Mouse (Mus musculus): ENCODE data around the gene Ly86.

Gene Ly86

DNA sequence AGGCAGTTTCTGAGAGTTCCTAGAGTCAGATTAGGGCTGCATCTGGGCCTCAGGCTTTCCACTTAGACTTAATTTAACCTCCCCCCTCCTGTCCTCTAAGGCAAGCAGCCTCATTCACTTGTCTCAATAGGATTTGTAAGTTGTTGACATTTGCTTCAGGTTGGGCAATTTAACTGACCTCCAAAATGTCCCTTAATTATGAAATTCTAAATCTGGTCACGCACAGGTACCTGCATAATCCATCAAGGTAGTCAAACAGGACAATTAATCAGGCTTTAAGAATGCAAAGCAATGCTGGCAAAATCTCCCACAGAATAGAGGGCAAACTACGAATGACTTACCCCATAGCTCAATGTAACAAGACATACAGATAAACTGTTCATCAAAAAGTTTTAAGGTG, 8.0 kb downstream of the Ly86 start:
- no peak for DNase-seq (ENCODE audit: low spot score)

DNA sequence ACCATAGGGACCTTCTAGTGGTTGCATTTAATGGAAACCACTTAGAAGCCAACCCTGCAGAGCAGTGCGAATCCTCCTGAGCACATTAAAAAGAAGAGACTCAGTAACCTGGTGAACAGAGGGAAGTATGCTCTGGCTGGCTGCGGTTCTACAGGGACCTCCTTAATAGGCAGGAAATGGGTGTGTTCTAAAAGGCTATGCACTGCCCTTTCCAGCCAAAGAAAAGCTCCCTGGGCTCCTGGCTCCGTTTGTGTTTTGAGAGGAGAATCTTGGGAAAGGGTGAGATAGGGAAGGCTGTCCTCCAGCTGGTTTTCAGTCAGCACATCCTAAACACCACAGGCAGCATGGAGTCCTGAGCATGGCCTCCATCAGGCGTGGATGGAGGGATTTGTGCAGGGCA, 8.9 kb downstream of the Ly86 start:
- DNase-seq (ENCODE audit: low spot score) = no peak

DNA sequence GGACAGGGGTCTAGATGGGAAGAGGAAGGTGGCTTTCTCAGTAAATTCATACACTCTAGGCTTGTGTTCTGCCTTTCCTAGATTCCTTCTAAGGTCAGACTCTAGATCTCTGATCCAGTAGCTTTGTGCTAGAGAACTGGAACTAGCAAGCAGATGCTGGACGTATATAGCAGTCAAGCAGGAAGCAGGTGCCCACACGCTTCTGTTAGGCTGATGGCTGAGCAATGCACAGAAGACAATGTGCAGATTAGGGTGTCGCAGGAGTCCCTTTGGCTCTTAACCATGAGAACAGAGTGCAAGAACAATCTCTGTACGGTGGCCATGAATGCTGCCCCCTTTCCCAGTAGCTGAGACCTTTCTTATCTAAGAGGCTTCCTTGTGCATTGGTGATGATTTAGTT, 9.4 kb downstream of the Ly86 start:
- DNase-seq (ENCODE audit: low spot score) = no peak

DNA sequence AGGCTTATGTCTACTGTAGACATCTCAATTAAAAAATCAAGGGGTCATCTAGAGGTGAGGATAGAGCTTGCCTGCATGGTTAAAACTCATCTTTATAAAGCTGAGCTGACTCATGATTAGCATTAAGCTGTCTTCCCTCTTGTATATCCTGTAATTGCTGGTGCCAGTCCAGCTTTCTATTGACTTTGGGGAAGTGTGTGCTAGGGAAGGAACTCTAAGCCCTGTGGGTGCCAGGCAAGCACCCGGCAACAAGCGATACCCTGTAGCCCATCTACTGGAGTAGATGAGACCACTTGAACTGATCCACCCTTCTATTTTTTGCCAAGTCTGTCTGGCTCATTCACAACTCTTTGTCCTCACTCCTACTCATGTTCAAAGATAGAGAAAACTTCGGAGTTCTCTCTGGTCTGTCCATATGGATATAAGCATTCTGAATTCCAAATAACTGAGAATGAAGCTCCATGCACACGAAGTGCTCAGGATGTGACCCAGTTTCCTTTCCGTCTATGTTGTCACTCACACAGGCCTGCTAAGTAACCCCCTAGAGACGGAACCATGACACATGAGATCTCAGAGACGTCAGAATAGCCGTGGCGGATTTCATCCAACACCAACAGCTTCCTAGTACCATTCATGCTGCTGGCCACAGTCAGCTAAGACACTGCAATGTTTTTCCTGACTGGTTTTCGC, 10.8 kb downstream of the Ly86 start:
- DNase-seq (ENCODE audit: low spot score) = no peak

DNA sequence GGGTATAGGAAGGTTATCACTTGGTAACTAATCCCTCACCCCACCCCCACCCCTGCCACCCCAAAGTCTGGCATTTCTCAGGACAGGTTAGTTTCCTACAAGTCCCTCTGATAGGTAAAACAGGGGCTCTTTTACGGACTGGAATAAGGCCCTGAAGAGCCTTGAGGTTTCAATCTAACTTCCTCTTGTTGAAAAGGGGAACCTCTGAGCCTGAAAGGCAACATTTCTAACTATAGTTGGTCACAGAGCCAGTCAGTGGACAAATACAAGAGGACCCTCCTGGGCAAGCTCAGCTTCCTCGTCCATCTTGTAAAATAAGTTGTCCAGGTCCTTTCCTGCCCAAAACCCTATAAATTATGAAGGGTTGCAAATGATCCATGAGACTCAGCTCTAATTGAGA, 11.5 kb downstream of the Ly86 start:
- DNase-seq (ENCODE audit: low spot score) = no peak

DNA sequence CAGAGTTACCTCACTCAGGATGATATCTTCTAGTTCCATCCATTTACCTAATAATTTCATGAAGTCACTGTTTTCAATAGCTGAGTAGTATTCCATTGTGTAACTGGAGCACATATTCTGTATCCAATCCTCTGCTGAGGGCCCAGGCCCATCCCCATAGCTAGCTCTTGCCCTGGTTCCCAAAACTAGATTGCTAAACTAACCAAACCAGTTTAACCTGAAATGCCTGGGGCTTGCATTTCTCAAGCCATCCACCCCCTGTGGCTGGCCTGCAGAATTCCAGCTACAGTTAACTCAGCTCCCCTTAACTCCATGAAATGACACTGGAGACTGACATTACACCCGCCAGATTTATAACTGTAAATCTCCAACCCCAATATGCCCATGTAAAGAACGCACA, 13.1 kb downstream of the Ly86 start:
- no peak for DNase-seq (ENCODE audit: low spot score)

DNA sequence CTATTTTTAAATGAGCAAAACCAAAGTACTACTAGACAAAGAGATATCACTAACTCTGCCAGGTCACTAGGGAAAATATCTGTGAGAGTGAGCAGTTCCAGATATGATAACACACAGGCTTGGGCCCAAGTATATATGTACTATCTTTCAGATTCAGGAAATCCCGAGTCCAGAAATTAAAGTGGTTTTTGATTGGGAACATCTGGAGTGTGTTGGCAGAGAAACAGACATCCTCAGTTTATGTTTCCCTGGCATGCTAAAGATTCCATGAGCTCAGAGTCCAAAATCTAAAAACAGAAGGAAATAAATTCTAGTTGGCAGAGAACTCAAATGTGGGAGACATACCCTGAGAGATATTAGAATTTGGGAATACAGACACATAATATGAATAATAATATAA, 16.2 kb downstream of the Ly86 start:
- no peak for DNase-seq (ENCODE audit: low spot score)

DNA sequence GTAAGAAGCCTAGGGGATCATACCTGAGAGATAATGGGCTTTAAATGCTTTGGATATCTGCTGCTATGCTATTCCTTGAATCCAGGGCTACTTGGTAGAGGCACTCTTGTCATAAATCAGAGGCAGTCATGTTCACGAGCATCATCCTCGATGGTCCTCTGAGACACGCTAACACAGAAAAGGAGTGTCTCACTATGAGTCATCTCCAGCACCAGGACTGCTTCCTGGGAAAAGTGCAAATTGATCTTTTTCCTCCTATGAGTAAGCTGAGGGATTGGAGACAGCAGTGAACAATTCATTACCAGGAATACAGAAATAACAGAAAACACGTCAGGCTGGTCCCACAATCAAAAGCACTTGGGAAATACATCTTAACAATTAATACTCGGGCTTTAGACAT, 19.3 kb downstream of the Ly86 start:
- no peak for DNase-seq (ENCODE audit: low spot score)

DNA sequence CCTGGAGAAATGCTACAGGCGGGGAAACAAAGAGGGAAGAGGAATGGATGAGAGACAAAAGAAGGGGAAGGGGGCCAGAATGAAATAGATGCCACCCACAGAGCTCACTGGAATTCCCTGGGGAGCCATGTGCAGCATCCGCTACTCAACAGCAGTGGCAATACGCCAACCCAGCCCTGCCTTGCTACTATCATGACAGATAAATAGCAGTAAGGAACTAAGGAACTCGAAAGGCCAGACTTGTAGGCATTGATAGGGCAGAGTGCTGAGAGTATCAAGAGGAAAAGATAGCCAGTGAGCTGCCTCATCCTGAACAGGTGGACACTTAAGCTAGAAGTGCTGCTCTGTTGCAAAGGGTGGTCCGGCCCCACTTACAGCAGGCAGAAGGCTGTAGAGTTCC, 31.4 kb downstream of the Ly86 start:
- DNase-seq (ENCODE audit: low spot score) = no peak

DNA sequence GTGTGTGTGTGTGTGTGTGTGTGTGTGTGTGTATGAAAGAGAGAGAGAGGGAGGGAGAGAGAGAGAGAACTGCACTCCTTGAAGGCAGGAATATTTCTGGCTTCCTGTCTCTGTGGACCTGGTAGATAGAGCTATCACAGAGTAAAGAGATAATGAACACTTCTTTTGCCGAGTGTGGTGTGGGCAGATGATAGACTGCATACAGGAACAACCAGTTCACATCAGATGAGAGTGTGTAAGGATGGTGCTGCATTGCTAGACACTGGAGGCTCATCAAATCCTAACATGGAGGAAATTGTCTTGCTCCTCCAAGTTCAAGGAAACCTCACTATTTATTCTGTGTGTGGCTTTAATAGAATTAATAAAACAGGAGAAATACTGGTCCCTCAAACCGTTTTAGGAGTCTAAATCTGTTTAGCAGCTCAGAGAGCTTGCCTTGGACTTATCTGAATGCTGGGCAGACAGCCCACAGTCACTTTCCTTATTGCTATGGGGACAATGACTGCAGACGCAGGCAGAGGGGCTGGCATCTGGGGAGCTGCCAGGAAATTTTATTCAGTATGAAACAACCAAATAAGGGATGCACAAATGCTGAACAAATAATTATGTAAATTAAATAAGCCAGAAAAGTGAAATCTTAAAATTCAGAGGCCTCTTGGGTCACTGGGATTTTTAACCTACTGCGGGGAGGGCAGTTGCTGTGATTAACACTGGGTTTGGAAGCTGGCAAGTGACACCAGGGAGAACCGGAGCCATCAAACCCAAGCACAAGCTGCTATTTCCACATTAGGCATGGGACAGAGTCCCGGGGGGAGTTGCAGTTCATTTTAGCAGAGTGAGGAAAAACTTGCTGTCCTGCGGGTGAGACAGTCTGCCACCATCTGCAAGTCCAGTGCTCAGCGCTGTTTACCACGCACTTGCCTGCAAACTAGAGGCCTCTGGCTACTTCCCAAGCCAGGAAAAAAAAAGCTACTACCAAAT, 43.5 kb downstream of the Ly86 start:
- no peak for DNase-seq (ENCODE audit: low spot score)

DNA sequence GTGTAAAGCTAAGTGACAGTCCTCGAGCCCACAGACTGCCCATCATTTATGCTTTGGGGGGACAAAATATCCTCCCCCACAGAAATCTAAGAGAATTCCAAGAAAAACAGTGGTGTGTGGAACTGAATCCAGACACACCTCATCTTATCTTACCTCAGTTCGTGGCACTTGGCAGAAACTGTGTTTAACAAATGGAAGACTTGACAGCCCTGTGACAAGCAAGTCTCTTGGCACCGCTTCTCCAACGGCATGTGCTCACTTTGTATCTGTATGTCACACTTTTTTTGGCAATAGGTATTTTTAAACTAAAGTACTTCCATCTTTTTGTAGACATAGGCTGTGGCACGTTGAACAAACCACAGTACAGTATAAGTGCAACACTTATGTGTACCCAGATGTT, 44.3 kb downstream of the Ly86 start:
- no peak for DNase-seq (ENCODE audit: low spot score)

DNA sequence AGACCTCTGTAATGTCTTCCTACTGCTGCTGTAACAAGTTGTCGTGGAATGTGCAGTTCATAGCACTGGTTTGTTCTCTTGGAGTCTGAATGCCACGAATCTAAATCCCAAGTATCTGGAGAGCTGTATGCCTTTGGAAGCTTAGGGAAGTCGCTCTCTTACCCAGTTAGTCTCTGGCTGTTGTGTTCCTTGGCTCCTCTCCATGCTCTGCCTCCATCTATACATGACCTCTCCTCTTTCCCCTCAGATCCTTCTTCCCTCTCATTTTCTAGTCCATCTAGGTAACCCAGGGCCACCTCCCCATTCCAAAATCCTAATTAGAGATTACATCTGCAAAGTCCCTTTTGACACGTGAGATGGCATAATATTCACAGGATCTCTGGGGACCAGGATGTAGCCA, 53.8 kb downstream of the Ly86 start:
- DNase-seq (ENCODE audit: low spot score) = no peak

DNA sequence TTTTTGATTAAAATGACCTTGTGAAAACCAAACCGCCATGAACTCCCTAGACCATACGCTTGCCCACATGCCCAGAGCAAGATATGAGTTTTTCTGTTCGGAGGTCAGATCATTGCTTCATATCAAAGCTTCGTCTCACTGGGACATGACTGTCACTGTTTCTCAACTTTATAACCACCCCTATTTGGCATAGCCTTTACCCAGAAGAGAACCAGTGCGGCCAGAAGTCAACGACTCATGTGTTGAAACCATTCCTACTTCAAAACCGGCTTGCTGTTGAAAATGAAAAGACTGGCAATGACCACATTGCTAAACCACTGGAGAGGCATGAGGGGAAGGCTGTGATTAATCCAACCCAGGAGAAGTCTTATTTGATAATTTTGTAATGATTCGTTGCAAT, 54.3 kb downstream of the Ly86 start:
- DNase-seq (ENCODE audit: low spot score) = no peak

DNA sequence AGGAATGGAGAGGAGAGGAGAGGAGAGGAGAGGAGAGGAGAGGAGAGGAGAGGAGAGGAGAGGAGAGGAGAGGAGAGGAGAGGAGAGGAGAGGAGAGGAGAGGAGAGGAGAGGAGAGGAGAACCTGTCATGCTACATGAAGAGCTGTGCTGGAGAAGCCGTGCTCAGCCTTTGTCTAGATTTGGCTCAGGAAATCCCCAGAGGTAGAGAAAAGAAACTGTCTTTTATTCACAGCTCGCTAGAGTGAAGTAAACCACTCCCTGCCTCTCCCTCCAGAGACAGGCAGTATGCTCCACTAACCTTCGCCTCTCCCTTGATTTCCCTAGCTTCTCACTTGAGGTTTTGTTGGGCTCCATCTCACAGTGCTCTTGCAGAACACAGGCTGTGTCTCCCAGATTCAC, 57.4 kb downstream of the Ly86 start:
- DNase-seq (ENCODE audit: low spot score) = no peak

DNA sequence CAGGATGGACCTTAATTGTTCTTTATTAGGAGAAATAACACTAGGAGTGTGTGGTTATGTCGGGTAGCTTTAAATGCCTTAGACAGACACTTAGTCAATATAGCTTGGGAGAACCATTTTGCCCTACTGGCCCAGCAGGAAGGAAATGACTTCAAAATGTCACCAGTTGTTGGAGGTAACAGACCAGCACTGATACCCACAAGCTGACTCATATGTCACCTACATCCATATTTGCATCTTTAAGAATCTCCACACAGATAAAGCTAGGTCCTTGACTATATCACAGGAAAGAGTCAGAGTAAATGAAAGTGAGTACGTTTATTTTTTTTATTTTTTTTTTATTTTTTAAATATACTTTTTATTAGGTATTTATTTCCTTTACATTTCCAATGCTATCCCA, 58.7 kb downstream of the Ly86 start:
- no peak for DNase-seq (ENCODE audit: low spot score)

DNA sequence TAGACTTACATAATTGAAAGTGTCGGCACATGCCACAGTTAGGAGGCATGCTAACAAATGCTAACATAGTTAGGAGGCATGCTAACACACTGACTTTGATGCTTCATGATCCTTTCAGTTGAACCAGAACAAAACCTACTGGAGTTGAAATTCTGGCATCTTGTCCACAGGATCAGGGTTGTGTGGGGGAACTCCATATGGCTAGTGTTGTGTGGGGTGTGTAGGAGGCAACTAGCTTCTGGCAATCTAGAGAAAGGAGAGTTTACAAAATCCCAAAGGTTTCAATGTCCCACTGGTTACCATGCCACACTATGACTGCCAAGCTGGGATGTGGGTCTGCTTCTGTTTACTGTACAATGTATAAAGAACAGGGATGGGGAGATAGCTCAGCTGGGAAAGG, 70.7 kb downstream of the Ly86 start:
- peak; percentile 25 for DNase-seq (ENCODE audit: low spot score)

DNA sequence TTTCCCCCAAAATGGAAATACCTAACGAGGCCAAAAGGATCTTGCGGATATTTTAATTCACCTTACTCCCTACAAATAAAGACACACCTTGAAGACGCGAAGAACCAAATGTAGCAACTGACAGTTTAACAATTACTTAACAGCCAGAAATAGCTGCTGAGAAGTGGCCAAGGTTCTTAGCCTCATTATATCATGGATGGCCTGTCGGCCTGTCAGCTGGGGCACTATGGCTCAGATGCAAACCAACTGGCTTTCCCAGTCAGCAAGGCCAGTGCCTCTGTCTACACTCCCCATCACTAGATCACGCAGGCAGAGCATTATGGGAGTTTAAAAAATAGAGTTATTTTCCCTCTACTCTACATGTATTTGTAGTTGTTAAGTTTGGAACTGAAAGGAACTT, 78.4 kb downstream of the Ly86 start:
- no peak for DNase-seq (ENCODE audit: low spot score)

DNA sequence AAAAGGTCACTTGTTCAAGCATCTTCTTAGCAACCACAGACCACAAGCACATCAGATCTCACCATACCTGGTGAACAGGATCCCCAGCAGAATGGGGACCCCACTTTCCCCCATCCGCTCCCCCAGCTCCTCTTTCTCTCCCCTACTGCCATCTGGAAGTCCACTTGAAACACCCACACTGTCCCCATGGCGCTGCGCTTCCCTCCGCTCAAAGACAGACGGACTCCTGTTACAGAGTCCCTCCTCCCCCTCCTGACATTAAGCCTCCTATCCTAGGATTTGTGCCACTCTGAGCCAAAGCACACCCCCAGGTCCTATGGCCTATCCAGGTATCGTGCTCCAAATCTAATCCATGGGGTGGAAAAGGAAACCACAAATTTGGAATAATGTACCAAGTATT, 79.9 kb downstream of the Ly86 start:
- DNase-seq (ENCODE audit: low spot score) = peak; percentile 16

DNA sequence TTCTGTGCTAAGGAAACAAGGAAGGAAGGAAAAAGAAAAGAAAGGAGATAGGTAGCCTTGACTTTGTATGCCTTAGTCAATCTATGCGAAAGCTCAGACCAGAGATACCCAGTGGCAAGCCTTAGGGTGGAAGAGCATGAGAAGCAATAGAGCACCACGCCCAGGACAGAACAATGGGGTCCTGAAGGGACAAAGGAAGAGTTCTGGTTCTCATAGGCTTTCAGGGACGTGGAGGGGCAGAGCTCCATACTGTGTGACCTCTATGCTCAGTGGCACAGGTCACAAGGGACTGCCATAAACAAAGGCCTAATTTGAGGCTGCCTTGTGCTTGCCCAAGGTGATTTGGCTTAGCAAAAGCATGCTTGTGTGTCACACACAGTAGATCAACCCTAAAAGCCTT, 80.4 kb downstream of the Ly86 start:
- DNase-seq (ENCODE audit: low spot score) = no peak

DNA sequence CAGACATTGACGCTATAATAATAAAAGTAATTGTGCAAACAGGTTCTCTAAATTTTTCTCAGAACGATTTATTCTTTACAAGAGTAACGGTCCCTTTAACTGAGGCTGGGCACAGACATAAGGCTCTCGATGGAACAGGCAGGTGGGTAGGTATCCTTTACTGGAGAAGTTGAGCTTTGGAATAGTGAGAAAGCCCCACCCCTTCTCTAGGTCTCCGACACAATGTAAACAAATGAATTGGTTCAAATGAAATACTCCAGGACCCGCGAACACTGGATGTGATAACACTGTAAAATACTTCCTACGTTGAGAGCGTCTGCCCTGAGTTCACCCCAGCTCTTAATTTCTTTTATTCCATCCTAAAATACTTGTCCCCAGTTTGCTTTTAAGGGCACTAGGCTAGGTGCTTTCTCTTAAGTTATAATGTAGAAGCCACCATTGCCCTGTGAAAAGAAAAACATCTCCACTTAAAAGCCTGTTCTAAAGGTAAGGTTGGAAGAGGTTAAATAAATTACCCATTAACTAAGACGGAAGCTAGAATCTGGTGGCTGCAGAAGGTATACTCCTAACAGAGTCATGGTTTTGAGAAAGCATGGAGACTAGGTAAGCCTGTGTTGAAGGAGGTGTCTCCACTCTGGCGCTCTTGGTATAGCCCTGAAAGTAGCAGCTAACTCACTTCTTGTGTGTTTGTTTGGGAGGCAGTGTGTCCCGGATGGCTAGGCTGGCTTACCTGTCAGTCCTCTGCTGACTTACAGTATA, 81.7 kb downstream of the Ly86 start:
- no peak for DNase-seq (ENCODE audit: low spot score)

DNA sequence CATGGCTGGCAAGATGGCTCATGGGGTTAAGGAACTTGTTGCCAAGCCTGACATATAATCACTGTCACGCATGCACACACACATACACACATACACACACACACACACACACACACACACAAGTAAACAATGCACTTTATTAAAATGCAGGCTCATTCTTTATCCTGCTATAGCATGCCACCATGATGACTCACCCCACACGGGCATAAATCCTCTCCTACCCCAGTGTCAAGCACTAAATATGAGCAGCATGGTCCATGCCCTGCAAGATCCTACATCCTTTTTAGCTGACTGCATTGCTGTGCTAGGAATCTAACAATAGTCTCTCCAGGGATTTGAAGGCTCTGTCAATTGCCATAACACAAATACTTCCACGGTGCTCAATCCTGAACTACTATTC, 83.5 kb downstream of the Ly86 start:
- no peak for DNase-seq (ENCODE audit: low spot score)

DNA sequence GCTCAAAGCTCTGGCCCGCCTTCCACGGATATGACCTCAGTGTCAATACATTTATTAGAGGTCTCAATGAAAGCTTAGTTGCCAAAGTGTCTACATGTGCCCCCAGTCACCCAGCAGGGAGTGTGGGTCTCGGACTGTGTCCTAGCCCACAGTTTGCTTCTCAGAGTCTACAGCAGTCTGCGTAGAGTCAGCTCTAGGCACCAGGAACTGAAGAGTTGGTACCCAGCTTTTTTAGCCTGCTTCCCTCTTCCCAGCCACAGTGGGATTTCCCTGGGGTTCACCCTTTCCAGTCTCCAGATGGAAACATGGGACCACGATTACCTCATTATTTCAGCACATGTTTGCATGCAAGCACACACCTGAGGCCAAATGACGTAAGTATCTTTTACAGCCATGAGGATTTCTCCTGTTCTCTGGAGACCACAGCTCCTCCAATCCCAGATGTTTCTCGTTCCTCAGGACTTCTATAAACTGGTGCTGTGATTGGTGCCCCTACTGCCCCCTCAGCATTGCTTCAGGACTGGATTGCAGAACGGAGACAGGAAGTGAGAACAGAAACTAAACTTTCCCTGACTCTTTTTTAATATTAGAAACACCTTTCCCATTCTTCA, 84.8 kb downstream of the Ly86 start:
- DNase-seq (ENCODE audit: low spot score) = no peak

All from left cerebral cortex, adult 11 months (tissue).